Mouse (Mus musculus) left cerebral cortex, postnatal 36 days (tissue): Measurements from ENCODE around the gene Mettl5. TPM values are rescaled to one million over a fixed set of nuclear protein-coding genes. Genes with fewer than 3 reads are reported as not detected.
"Not testable (repeated sequence)": the region's sequence is repeated elsewhere in the genome, so short reads cannot be mapped to it uniquely, and the experiment has no call there.

Source experiments
- DNase-seq, 2 experiments: peaks; one replicate each; pipeline ENCODE4 v3.0.0; 2021 to 2022; ENCODE audit warnings: low spot score in 2 of 2, mixed read lengths in 1 of 2
- intact Hi-C: fragments of 180-260 bp; cut with DNase I; formaldehyde crosslinking; loops from one replicate; pipeline ENCODE4 v1.15.1; 2025
- total RNA-seq, 2 experiments: library from RNA; stranded (reverse); gene quantifications; 2 replicates each; pipeline ENCODE4 v1.2.3; 2021

The Mettl5 gene
- total RNA-seq = 10 to 100 TPM; 11.4 to 12.8 TPM

- DNase-seq = peak; percentile 88 to 89
- intact Hi-C loops = no loop called here
Measured at GRCm38 (mm10) chr2:69885451-69886305, at the start of gene Mettl5. Gene Mettl5, minus strand, starts transcription at chr2:69885615.

GRCm38 (mm10) chr2:69924943-69925342, 39.5 kb upstream of the Mettl5 start:
- intact Hi-C loops = no loop called here
- no peak for DNase-seq

GRCm38 (mm10) chr2:69917301-69917700, 31.9 kb upstream of the Mettl5 start:
- DNase-seq = no peak
- intact Hi-C loops = no loop called here

GRCm38 (mm10) chr2:69912801-69913200, 27.4 kb upstream of the Mettl5 start:
- DNase-seq = no peak
- intact Hi-C loops = no loop called here

- DNase-seq = not testable (repeated sequence)
Measured at GRCm38 (mm10) chr2:69907394-69907793, 22.0 kb upstream of the Mettl5 start.

GRCm38 (mm10) chr2:69903541-69903940, 18.1 kb upstream of the Mettl5 start:
- no peak for DNase-seq
- intact Hi-C loops = no loop called here

More at GRCm38 (mm10) chr2:69907394-69907793, 22.0 kb upstream of the Mettl5 start:
- intact Hi-C loops = not testable (repeated sequence)

GRCm38 (mm10) chr2:69897618-69898575, 12.5 kb upstream of the Mettl5 start:
- peak; percentile 42 to 58 for DNase-seq
- intact Hi-C loops = no loop called here

GRCm38 (mm10) chr2:69897039-69897617, 11.7 kb upstream of the Mettl5 start, which contains the start of gene Ubr3:
Gene Ubr3, plus strand, starts transcription at chr2:69897246.
- intact Hi-C loops = no loop called here
- peak; percentile 95 to 96 for DNase-seq

- intact Hi-C loops = no loop called here
- DNase-seq = no peak
Measured at GRCm38 (mm10) chr2:69896224-69896581, 10.8 kb upstream of the Mettl5 start.

- no peak for DNase-seq
- intact Hi-C loops = no loop called here
Measured at GRCm38 (mm10) chr2:69895502-69896223, 10.2 kb upstream of the Mettl5 start.

GRCm38 (mm10) chr2:69893891-69894290, 8.5 kb upstream of the Mettl5 start:
- intact Hi-C loops = no loop called here
- no peak for DNase-seq

- intact Hi-C loops = no loop called here
Measured at GRCm38 (mm10) chr2:69893145-69893544, 7.7 kb upstream of the Mettl5 start.

GRCm38 (mm10) chr2:69890843-69891242, 5.4 kb upstream of the Mettl5 start:
- intact Hi-C loops = no loop called here
- DNase-seq = no peak

More at GRCm38 (mm10) chr2:69893145-69893544, 7.7 kb upstream of the Mettl5 start:
- DNase-seq = no peak

GRCm38 (mm10) chr2:69888957-69889356, 3.5 kb upstream of the Mettl5 start:
- intact Hi-C loops = no loop called here
- DNase-seq = no peak

- no peak for DNase-seq
- intact Hi-C loops = no loop called here
Measured at GRCm38 (mm10) chr2:69885050-69885449, 365 bp downstream of the Mettl5 start.

- intact Hi-C loops = no loop called here
- no peak for DNase-seq
Measured at GRCm38 (mm10) chr2:69884581-69884980, 834 bp downstream of the Mettl5 start.

GRCm38 (mm10) chr2:69883990-69884391, 1.4 kb downstream of the Mettl5 start:
- no peak for DNase-seq
- intact Hi-C loops = no loop called here

- intact Hi-C loops = loop anchor here (5.0 to 10.0 kb wide), 2 partner anchors 67 to 140 kb away; partner anchors contain the start of gene Ppig
- DNase-seq = no peak
Measured at GRCm38 (mm10) chr2:69862117-69862657, 23.2 kb downstream of the Mettl5 start.
